Mouse (Mus musculus): ENCODE measurements at regions not wholly inside any gene's neighbourhood (a gene's known extent, or its start where the extent isn't known, plus 50 kb on each side); places are given as distances from the start of the nearest gene placed in this dataset.
A peak's percentile ranks its signal among the peaks of the same experiment; 100 is the strongest.
"Not testable (repeated sequence)": the region's sequence is repeated elsewhere in the genome, so short reads cannot be mapped to it uniquely, and the experiment has no call there.

- peak; percentile 95 for DNase-seq (ENCODE audit: low spot score)
Measured at GRCm38 (mm10) chr17:84844950-84845349, 54.4 kb upstream of the Lrpprc start.

- no peak for DNase-seq (ENCODE audit: low spot score)
Measured at GRCm38 (mm10) chr17:84846141-84846540, 55.6 kb upstream of the Lrpprc start.

- DNase-seq (ENCODE audit: low spot score), result no peak
Measured at GRCm38 (mm10) chr17:84848385-84849030, 57.9 kb upstream of the Lrpprc start.

GRCm38 (mm10) chr17:84849031-84849405 lies 58.4 kb upstream of the Lrpprc start:
- DNase-seq (ENCODE audit: low spot score), result no peak

- DNase-seq (ENCODE audit: low spot score), result peak; percentile 26
Measured at GRCm38 (mm10) chr17:84850464-84850863, 59.9 kb upstream of the Lrpprc start.

GRCm38 (mm10) chr17:84850893-84851292 lies 60.3 kb upstream of the Lrpprc start:
- DNase-seq (ENCODE audit: low spot score), result no peak

- no peak for DNase-seq (ENCODE audit: low spot score)
Measured at GRCm38 (mm10) chr17:84856971-84857370, 66.4 kb upstream of the Lrpprc start.

- DNase-seq (ENCODE audit: low spot score), result peak; percentile 54
Measured at GRCm38 (mm10) chr17:84858830-84859229, 68.2 kb upstream of the Lrpprc start.

GRCm38 (mm10) chr17:84859916-84860315 lies 69.3 kb upstream of the Lrpprc start:
- peak; percentile 84 for DNase-seq (ENCODE audit: low spot score)

GRCm38 (mm10) chr17:84860835-84861234 lies 70.2 kb upstream of the Lrpprc start:
- DNase-seq (ENCODE audit: low spot score), result no peak

GRCm38 (mm10) chr17:84864231-84864630 lies 73.6 kb upstream of the Lrpprc start:
- not testable (repeated sequence) for DNase-seq (ENCODE audit: low spot score)

GRCm38 (mm10) chr17:84865158-84865557 lies 74.6 kb upstream of the Lrpprc start:
- no peak for DNase-seq (ENCODE audit: low spot score)

- no peak for DNase-seq (ENCODE audit: low spot score)
Measured at GRCm38 (mm10) chr17:84865566-84865965, 75.0 kb upstream of the Lrpprc start.

- DNase-seq (ENCODE audit: low spot score), result no peak
Measured at GRCm38 (mm10) chr17:84869074-84869722, 78.6 kb upstream of the Lrpprc start.

GRCm38 (mm10) chr17:84873554-84873953 lies 83.0 kb upstream of the Lrpprc start:
- DNase-seq (ENCODE audit: low spot score), result no peak

- DNase-seq (ENCODE audit: low spot score), result no peak
Measured at GRCm38 (mm10) chr17:84874494-84874893, 82.0 kb upstream of the Ppm1b start.

- DNase-seq (ENCODE audit: low spot score), result no peak
Measured at GRCm38 (mm10) chr17:84875031-84875430, 81.5 kb upstream of the Ppm1b start.

GRCm38 (mm10) chr17:84876037-84876436 lies 80.5 kb upstream of the Ppm1b start:
- no peak for DNase-seq (ENCODE audit: low spot score)

GRCm38 (mm10) chr17:84877176-84877863 lies 79.2 kb upstream of the Ppm1b start:
- DNase-seq (ENCODE audit: low spot score), result no peak

GRCm38 (mm10) chr17:84877864-84878224 lies 78.7 kb upstream of the Ppm1b start:
- DNase-seq (ENCODE audit: low spot score), result peak; percentile 78

- no peak for DNase-seq (ENCODE audit: low spot score)
Measured at GRCm38 (mm10) chr17:84878316-84878715, 78.2 kb upstream of the Ppm1b start.

GRCm38 (mm10) chr17:84879146-84879545 lies 77.4 kb upstream of the Ppm1b start:
- DNase-seq (ENCODE audit: low spot score), result no peak

- no peak for DNase-seq (ENCODE audit: low spot score)
Measured at GRCm38 (mm10) chr17:84880946-84881345, 75.6 kb upstream of the Ppm1b start.
